Mouse (Mus musculus): ENCODE results near the gene Scrn3. TPM values are rescaled to one million over a fixed set of nuclear protein-coding genes. Genes with fewer than 3 reads are reported as not detected.
A peak's percentile ranks its signal among the peaks of the same experiment; 100 is the strongest.

Scrn3 gene
- total RNA-seq (2015; ENCODE audit: low replicate concordance) (19.2 and 21.1 TPM in 2 replicates), total RNA-seq (2017; ENCODE audit: low replicate concordance) (32.5 and 33.6 TPM in 2 replicates)

GRCm38 (mm10) chr2:73312152-73313116, at the start of gene Scrn3, which contains the start of gene Cir1:
Gene Scrn3, plus strand, starts transcription at chr2:73312601.
Gene Cir1, minus strand, starts transcription at chr2:73312701.
- ATAC-seq (replicated peaks; ENCODE audit: low FRiP score, poor library complexity, severe bottlenecking) = peak; percentile 95

DNA sequence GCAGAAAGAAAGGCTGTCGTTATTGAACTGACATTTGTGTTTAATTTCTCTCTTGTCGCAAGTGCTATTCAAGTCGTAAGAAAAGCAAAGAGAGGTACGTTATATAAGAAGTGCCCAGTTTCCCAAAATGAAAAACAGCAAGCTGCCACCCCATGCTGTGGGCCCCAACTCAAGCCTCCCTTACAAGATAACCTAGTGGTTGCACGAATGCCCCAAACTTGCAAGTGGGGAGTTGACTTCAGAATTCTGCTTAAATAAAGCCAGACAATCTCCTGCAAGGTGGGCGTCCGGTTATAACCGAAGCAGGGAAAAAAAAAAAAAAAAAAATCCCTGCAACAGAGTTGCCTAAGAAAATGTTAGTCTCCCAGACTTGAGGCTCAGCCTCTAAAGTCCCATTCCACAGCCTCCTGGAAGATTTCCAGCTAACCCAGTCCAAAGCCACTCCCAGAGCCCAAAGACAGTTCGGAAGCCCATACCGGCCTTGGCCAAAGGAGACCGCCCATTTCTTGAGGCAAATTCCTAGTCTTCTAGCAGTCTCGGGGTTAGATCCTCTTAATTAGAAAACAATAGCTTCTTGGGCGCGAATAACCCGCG, 49.1 kb upstream of the Scrn3 start:
- ATAC-seq (replicated peaks; ENCODE audit: low FRiP score, poor library complexity, severe bottlenecking) = no peak

DNA sequence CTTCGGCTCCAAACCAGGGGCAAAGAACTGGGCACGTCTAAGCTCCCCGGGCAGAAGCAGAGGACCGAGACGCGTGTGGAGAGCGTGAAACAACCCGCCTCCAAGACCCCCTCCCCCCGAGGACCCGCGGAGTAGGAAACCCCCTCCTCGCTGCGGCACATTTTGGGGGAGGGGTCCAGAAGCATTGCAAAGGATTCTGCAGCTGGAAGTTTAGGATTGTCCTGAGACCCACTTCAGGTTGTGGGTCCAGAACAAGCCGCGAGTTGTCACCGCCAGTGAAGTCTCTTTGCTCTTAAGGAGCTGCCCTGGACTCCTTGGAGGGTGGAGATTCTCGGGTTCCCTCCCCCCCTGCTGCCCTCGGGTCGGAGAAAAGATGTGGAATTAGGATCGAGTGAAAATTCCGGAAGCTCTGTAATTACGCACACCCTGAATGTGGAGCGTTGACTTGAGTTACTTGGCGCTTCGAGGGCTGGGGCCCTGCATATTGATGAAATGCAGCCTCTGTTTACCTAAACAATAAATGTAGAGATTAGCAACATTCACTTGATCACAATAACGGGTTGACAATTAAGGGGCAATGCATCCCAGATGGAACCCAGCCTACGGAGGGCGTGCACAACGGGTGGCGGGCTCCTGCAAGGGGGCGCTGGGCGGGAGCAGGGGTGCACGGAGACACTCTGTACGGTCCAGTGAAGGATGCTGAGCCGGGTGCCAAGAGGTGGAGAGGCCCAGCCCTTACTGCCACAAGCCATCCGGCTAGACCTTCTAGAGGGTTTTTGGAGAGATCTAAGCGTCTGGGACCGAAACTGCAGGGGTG, 48.4 kb upstream of the Scrn3 start:
- ATAC-seq (replicated peaks; ENCODE audit: low FRiP score, poor library complexity, severe bottlenecking) = no peak

GRCm38 (mm10) chr2:73264611-73265195, 47.7 kb upstream of the Scrn3 start:
- ATAC-seq (replicated peaks; ENCODE audit: low FRiP score, poor library complexity, severe bottlenecking) = no peak

DNA sequence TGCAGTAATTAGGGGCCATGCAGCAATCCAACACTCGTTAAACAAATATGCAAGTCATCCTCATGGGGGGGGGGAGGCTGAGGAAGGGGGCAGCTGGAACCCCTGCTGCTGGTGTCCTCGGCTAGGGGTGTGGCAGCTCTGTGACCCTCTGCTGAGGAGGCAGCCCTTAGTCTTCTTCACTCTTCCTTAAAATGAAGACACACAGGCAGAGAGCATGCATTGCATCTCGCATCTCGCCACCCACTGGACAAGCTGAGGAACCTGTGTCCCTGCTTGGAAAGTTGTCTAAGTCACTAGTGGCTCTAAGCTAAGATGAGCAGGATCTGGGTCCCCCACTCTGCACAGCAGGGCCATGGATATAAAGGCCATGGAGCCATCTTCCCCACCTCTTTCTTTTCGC, 46.4 kb upstream of the Scrn3 start:
- ATAC-seq (replicated peaks; ENCODE audit: low FRiP score, poor library complexity, severe bottlenecking) = 0 out of 2 replicates have a peak, but pooled peaks have one; percentile 24

DNA sequence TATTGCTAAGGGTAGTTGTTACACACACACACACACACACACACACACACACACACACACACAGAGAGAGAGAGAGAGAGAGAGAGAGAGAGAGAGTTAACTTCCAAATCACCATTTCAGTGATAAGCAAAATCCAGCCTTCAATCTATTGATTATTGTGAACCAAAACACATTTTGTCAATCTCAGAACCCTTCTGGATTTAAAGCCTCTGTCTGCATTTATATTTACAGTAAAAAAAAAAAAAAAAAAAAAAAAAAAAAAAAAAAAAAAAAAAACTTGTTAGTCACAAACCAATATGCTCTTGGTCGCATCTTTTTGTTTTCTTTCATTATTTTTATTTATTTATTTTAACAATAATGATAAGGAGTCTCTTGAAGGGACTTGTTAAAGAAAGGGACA, 45.8 kb upstream of the Scrn3 start:
- no peak for ATAC-seq (replicated peaks; ENCODE audit: low FRiP score, poor library complexity, severe bottlenecking)

DNA sequence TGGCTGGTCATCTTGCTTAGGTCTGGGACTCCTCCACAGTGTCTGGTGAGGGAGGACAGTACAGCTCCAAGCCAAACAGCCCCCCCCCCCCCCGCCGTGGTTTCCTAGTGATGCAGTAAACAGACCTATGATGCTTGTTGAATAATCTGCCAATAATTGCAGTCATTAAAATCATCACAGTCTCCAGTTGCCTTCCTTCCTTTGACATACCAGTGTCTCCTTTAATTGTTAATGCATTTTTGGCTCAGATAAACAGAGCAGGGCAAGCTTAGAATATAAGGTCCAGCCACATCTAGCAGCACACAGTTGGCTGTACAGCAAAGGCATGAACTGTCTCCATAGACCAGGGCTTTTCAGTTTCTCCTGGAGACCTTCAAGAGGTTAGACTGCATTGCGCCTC, 45.2 kb upstream of the Scrn3 start:
- ATAC-seq (replicated peaks; ENCODE audit: low FRiP score, poor library complexity, severe bottlenecking) = no peak

GRCm38 (mm10) chr2:73267818-73268217, 44.6 kb upstream of the Scrn3 start:
- ATAC-seq (replicated peaks; ENCODE audit: low FRiP score, poor library complexity, severe bottlenecking) = no peak

- no peak for ATAC-seq (replicated peaks; ENCODE audit: low FRiP score, poor library complexity, severe bottlenecking)
Measured at GRCm38 (mm10) chr2:73268281-73268680, 44.1 kb upstream of the Scrn3 start.

- no peak for ATAC-seq (replicated peaks; ENCODE audit: low FRiP score, poor library complexity, severe bottlenecking)
Measured at GRCm38 (mm10) chr2:73268836-73269395, 43.5 kb upstream of the Scrn3 start.

DNA sequence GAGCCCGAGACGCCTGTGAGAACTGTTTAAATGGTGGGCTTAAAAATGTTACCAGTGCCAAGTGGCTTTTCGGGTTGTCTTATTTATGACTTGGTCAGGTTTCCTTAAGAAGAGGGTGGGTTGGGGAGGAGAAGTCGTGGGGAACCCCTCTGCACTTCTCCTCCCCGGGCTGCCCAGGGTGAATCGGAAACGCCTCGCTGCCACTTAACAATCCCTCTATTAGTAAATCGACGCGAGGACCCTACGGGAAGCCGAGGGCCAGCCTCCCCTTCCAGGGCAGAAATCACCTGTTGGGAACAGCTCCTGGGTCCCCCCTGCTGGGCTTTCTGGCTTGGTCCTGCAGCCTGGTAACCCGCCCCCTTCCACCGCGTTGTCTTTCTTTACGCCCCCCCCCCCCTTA, 42.7 kb upstream of the Scrn3 start:
- ATAC-seq (replicated peaks; ENCODE audit: low FRiP score, poor library complexity, severe bottlenecking) = no peak

GRCm38 (mm10) chr2:73270071-73270592, 42.3 kb upstream of the Scrn3 start:
- ATAC-seq (replicated peaks; ENCODE audit: low FRiP score, poor library complexity, severe bottlenecking) = no peak

- no peak for ATAC-seq (replicated peaks; ENCODE audit: low FRiP score, poor library complexity, severe bottlenecking)
Measured at GRCm38 (mm10) chr2:73270593-73271458, 41.6 kb upstream of the Scrn3 start.

DNA sequence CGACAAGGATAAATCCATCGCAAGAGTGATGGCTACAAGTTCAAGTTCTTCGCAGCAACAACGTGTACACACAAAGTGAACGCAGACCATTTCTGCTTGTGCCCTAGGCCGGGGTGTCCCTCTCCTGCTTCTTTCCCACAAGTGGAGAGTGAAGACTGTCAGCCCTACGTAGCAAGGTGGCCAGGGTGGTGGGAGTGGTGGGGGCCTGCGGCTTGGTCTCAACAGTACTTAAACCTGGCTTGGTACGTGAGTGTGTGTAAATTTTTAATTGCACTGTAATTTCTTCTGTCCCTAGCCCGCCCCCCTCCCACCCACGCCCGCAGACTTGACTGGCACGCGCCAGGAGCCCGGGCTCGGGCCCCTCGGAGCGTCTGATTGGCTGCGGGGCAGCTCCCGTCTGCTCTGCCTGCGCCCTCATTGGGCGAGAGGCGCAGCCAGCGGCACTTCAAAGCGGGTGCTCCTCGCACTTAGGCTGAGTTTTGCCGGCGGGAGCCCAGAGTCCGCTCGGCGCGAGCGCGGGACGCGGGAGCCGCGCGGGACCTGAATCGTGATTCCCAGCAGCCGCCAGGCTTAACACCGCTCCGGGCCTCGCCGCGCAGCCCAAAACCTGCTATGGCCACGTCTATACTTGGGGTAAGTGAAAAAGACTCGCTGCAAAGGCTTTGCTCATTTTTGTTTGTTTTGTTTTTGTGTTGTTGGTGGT, 40.8 kb upstream of the Scrn3 start, which contains the start of gene Sp9:
Sp9 (plus strand) TSS at position 467 of the 703 bp plus-strand sequence.
- ATAC-seq (replicated peaks; ENCODE audit: low FRiP score, poor library complexity, severe bottlenecking) = no peak

DNA sequence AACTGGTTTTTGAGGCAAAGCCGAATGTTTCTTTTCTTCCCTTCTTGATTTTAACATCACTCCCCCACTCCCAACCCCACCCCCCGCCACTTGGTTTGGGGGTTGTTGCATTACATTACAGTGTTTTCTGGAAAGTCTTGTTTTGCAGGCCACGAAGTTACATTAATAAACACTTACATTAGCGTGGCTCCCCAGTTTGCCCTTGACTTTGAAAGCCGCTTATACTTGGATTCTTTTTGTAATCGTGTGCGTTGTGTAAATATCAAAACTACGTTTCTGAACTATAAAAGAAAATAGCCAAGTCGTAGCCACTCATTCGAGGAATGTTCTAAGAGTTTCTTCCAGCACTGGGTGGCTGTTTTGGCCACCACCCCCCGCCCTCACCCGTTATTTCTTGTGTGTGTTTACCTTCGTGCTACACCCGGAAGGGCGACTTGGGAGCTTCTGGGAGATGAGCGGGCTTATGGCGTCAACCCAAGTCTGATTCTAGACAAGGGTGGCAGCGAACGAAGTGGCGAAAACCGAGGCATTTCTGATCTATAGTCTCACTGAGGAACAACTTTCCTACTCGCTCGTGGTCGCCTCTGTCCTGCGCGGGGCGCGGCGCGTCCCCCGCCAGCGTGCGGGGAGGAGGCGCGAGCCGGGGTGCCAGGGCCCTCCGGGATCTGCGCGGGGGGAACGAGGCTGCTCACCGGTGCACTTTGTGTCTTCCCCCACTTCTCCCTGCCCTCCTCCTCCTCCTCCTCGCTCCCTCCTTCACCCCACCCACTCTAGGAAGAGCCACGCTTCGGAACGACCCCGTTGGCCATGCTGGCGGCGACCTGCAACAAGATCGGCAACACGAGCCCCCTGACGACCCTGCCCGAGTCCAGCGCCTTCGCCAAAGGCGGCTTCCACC, 39.8 kb upstream of the Scrn3 start:
- no peak for ATAC-seq (replicated peaks; ENCODE audit: low FRiP score, poor library complexity, severe bottlenecking)

DNA sequence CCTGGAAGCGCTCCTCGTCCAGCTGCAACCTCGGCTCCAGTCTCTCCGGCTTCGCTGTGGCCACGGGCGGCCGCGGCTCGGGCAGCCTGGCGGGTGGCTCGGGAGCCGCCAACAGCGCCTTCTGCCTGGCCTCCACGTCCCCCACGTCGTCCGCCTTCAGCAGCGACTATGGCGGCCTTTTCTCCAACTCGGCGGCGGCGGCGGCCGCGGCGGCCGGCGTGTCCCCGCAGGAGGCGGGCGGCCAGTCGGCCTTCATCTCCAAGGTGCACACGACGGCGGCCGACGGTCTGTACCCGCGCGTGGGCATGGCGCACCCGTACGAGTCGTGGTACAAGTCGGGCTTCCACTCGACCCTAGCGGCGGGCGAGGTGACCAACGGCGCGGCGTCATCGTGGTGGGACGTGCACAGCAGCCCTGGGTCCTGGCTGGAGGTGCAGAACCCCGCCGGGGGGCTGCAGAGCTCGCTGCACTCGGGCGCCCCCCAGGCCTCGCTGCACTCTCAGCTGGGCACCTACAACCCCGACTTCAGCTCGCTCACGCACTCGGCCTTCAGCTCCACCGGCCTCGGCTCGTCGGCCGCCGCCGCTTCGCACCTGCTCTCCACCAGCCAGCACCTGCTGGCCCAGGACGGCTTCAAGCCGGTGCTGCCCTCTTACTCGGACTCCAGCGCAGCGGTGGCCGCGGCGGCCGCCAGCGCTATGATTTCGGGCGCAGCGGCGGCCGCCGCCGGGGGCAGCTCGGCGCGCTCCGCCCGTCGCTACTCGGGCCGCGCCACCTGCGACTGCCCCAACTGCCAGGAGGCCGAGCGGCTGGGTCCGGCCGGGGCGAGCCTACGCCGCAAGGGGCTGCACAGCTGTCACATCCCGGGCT, 38.9 kb upstream of the Scrn3 start:
- ATAC-seq (replicated peaks; ENCODE audit: low FRiP score, poor library complexity, severe bottlenecking) = no peak
